Mouse (Mus musculus): ENCODE results near the gene Clec2d.

The Clec2d gene

DNA sequence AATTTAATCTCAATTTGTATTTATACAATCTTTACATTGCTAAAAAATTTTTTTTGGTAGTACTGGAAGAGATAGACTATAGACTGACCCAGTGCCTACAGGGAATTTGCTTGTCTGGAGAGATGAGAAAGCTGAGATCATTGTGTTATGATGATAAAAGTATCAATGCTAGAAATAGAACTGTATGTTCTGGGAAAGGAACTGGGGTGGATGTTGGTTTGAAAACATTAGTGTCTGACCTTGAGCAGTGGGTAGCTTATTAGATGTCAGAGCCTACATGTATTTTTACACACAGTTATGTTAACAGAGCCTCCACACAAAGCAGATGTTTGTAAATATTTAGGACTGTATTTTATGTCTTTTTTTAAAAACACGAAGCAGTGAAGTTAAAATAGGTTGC lies 43.7 kb downstream of the Clec2d start:
- no peak for DNase-seq (ENCODE audit: low read depth, low spot score)

- no peak for DNase-seq (ENCODE audit: low read depth, low spot score)
Observed at GRCm38 (mm10) chr6:129225078-129225477, 44.7 kb downstream of the Clec2d start.

DNA sequence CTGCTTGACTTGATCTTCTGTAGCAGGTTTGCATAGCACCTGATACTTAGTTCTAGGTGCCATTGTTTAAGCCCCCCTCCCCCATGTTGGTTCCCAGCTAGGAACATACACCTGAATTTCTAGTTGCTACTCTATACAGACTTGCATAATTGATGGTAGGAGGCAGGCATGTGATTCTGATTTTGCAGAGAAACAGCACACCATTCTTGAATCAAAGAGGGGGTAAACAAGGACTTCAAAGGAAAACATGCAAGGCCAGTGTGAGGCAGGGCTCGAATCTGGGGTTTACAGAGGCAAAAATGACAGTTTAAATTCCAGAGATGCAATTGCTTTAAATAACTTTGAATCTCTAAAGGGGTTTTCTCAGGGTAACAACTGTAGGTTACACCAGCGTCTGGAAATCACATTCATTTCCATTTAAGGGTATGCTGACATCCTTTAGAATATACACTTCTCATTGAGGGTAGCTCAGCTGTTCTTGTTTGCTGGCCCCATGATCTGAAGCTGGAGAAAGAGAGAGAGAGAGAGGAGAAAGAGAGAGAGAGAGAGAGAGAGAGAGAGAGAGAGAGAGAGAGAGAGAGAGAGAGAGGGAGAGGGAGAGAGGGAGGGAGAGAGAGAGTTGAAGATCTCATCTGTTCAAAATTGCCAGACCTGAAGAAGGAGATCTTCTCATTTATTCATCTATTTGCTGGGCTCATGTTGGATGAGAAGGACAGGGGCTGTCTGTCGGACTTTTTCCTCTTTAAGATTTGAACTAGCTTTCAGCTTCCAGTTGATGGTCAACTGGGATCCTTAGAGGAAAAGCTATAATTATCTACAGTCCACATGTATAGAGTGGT lies 48.7 kb downstream of the Clec2d start:
- peak; percentile 13 for DNase-seq (ENCODE audit: low read depth, low spot score)

DNA sequence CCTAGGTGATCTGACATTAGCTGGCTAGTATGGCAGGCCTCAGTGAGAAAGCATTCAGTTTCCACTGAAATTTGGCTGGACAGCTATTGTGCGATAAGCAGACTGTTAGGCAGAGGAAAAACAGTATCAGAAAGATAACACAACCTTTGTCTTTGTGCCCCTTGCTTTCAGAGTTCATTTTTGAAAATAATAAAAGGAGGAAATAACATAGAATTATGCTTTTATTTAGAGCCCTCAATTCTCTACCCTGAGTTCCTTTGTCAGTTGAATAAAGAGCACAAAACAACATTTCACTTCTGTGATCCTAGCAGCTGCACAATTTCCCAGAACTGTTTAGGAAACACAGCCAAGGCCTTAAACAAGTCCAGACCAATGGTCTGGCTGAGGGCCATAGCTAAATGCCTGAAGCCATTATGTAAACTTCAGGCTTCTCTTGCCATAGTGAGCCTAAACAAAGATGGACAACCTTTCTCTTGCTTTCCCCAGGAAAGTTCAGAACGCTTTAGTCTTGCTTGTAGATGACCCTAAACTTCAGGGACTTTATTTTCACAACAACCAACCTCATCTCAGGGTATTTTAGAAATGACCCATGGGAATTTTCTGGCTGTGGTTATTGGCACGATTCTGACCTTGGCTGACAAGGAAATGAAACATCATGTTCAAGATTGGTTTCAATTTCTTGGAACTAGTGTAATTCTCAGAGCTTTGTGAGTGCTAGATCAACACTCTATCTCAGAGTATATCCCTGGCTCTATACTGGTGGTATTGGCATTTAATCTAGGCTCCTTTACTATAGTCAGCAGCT lies 49.6 kb downstream of the Clec2d start:
- DNase-seq (ENCODE audit: low read depth, low spot score): no peak

GRCm38 (mm10) chr6:129232005-129232841 lies 51.8 kb downstream of the Clec2d start:
- no peak for DNase-seq (ENCODE audit: low read depth, low spot score)

DNA sequence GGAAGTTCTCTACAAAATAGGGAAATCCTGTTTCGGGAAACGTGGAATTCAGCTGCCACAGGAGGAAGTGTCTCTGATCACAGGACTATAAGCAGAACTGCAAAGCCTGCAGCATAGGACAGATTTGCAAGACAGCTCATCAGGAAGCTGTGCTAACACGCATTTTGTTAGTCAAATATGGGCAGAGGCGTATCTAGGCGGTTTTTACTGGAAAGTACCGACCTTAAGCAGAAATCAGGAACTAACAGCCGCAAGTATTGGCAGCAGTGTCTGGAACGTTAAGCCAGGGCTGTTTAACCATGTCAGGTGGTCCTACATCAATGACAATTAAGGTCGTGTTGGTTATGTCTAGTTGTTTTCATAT lies 52.4 kb downstream of the Clec2d start:
- peak; percentile 36 for DNase-seq (ENCODE audit: low read depth, low spot score)

GRCm38 (mm10) chr6:129233366-129233954 lies 53.0 kb downstream of the Clec2d start:
- DNase-seq (ENCODE audit: low read depth, low spot score): no peak

GRCm38 (mm10) chr6:129233955-129234369 lies 53.5 kb downstream of the Clec2d start:
- no peak for DNase-seq (ENCODE audit: low read depth, low spot score)

- peak; percentile 38 for DNase-seq (ENCODE audit: low read depth, low spot score)
Observed at GRCm38 (mm10) chr6:129234456-129235360, 54.3 kb downstream of the Clec2d start.

GRCm38 (mm10) chr6:129235855-129236461 lies 55.5 kb downstream of the Clec2d start:
- DNase-seq (ENCODE audit: low read depth, low spot score): no peak
